Mouse (Mus musculus) midbrain, embryonic 12.5 days (tissue): Measurements from ENCODE around the gene Tssk4. TPM values are rescaled to one million over a fixed set of nuclear protein-coding genes. Genes with fewer than 3 reads are reported as not detected.

Source experiments
- ATAC-seq: fragments of 200-750 bp; cut with Nextera tagmentation; 2 replicates; pipeline ENCODE4 v1.8.0; 2017; ENCODE audit warnings: low read depth, moderate TSS enrichment, moderate library complexity; ENCODE audit not compliant: low FRiP score
- H3K27ac ChIP-seq: fragments of 300-500 bp; sonication (generic); replicated peaks from 2 replicates; pipeline ENCODE4 v1.5.1; 2016; ENCODE audit warnings: mild to moderate bottlenecking
- H3K27me3 ChIP-seq: fragments of 300-500 bp; sonication (generic); 2 replicates; pipeline ENCODE4 v1.6.1; 2016; ENCODE audit warnings: mild to moderate bottlenecking
- H3K36me3 ChIP-seq: fragments of 300-500 bp; sonication (generic); 2 replicates; pipeline ENCODE4 v1.6.1; 2016
- H3K4me1 ChIP-seq: fragments of 300-500 bp; sonication (generic); 2 replicates; pipeline ENCODE4 v1.6.1; 2016
- H3K4me2 ChIP-seq: fragments of 300-500 bp; sonication (generic); replicated peaks from 2 replicates; pipeline ENCODE4 v1.6.1; 2016; ENCODE audit warnings: mild to moderate bottlenecking, moderate library complexity
- H3K4me3 ChIP-seq: fragments of 300-500 bp; sonication (generic); 2 replicates; pipeline ENCODE4 v1.5.1; 2016; ENCODE audit warnings: mild to moderate bottlenecking
- H3K9ac ChIP-seq: fragments of 300-500 bp; sonication (generic); replicated peaks from 2 replicates; pipeline ENCODE4 v1.6.1; 2016; ENCODE audit warnings: mild to moderate bottlenecking, moderate library complexity
- H3K9me3 ChIP-seq: fragments of 300-500 bp; sonication (generic); 2 replicates; pipeline ENCODE4 v1.6.1; 2016; ENCODE audit warnings: mild to moderate bottlenecking
- WGBS: fragments of 180-500 bp; shearing (Covaris S2); methylation state at CpG from one replicate; pipeline ENCODE4 v1.1.7; 2016; 5-methylcytosine and 5-hydroxymethylcytosine counted together
- polyA plus RNA-seq: library from polyadenylated mRNA; unstranded; fragments of >200 nt; fragmentation: Nextera tagmentation; extraction: Ambion mirVana; gene quantifications from 2 replicates; pipeline ENCODE4 v1.2.1, GENCODE M21; 2016

Tssk4 gene
- polyA plus RNA-seq = 0.63 and 0.80 TPM in 2 replicates

GRCm38 (mm10) chr14:55649884-55650283 is at the start of gene Tssk4:
Gene Tssk4, plus strand, starts transcription at chr14:55650184.
- Histone ChIP-seq H3K27ac (no peak within 1 kb of the TSS), H3K9ac (no peak within 1 kb of the TSS), H3K4me3 (no peak within 1 kb of the TSS), H3K4me2 (no peak within 1 kb of the TSS), H3K4me1 (peaks cover 4% of the 10 kb centered on the region), H3K36me3 (0 out of 2 replicates have a peak, but pooled peaks cover 7% of the 10 kb centered on the region), H3K27me3 (no peaks in the 10 kb centered on the region), H3K9me3 (no peaks in the 10 kb centered on the region)
- no peak for ATAC-seq
- WGBS = 92% methylated on average over 2 of the region's 2 CpGs

GRCm38 (mm10) chr14:55603271-55603632 is 46.7 kb upstream of the Tssk4 start, which contains the start of gene Irf9:
Gene Irf9, plus strand, starts transcription at chr14:55603571.
- no peak for ATAC-seq
- Histone ChIP-seq H3K4me1 (peaks cover 10% of the 10 kb centered on the region; the same call in 1 of the 2 replicates), H3K27me3 (no peaks in the 10 kb centered on the region), H3K36me3 (peaks cover 81% of the 10 kb centered on the region), H3K9me3 (no peaks in the 10 kb centered on the region), H3K27ac (no peak within 1 kb of the TSS), H3K9ac (peak within 1 kb of the TSS; percentile 39; the same call in 1 of the 2 replicates), H3K4me2 (peak within 1 kb of the TSS; percentile 34), H3K4me3 (peak within 1 kb of the TSS; percentile 12; the same call in 1 of the 2 replicates)
- 89% methylated on average over 7 of the region's 7 CpGs for WGBS

- H3K4me1 ChIP-seq = peaks cover 10% of the 10 kb centered on the region; the same call in 1 of the 2 replicates
- no peaks in the 10 kb centered on the region for H3K9me3 ChIP-seq
- no peaks in the 10 kb centered on the region for H3K27me3 ChIP-seq
- H3K9ac ChIP-seq = peak overlapping the region; percentile 39; the same call in 1 of the 2 replicates
- 27% methylated on average over 19 of the region's 19 CpGs for whole genome bisulfite sequencing
- peak; percentile 79 for ATAC-seq
- peak overlapping the region; percentile 34 for H3K4me2 ChIP-seq
- peak overlapping the region; percentile 12; the same call in 1 of the 2 replicates for H3K4me3 ChIP-seq
- peaks cover 82% of the 10 kb centered on the region for H3K36me3 ChIP-seq
- H3K27ac ChIP-seq = no peak overlapping the region
These were observed 46.1 kb upstream of the Tssk4 start for GRCm38 (mm10) chr14:55603633-55604576.

- Histone ChIP-seq H3K9me3 (no peaks in the 10 kb centered on the region), H3K4me1 (peaks cover 10% of the 10 kb centered on the region; the same call in 1 of the 2 replicates), H3K4me2 (no peak overlapping the region), H3K4me3 (no peak overlapping the region), H3K9ac (no peak overlapping the region), H3K36me3 (peaks cover 79% of the 10 kb centered on the region), H3K27ac (no peak overlapping the region), H3K27me3 (no peaks in the 10 kb centered on the region)
- no peak for ATAC-seq
- WGBS = 93% methylated on average over 11 of the region's 11 CpGs
These were observed 45.2 kb upstream of the Tssk4 start for GRCm38 (mm10) chr14:55604823-55605222.

GRCm38 (mm10) chr14:55605743-55606459 is 44.1 kb upstream of the Tssk4 start:
- Histone ChIP-seq H3K4me2 (no peak overlapping the region), H3K9me3 (no peaks in the 10 kb centered on the region), H3K9ac (no peak overlapping the region), H3K4me1 (peaks cover 10% of the 10 kb centered on the region; the same call in 1 of the 2 replicates), H3K27ac (no peak overlapping the region), H3K36me3 (peaks cover 68% of the 10 kb centered on the region), H3K27me3 (no peaks in the 10 kb centered on the region), H3K4me3 (no peak overlapping the region)
- no peak for ATAC-seq
- WGBS = 95% methylated on average over 16 of the region's 16 CpGs

- Histone ChIP-seq H3K4me3 (no peak overlapping the region), H3K36me3 (peaks cover 44% of the 10 kb centered on the region), H3K4me1 (peaks cover 10% of the 10 kb centered on the region; the same call in 1 of the 2 replicates), H3K27me3 (no peaks in the 10 kb centered on the region), H3K4me2 (no peak overlapping the region), H3K27ac (no peak overlapping the region), H3K9ac (no peak overlapping the region), H3K9me3 (no peaks in the 10 kb centered on the region)
- 97% methylated on average over 6 of the region's 6 CpGs for WGBS
- ATAC-seq = no peak
These were observed 41.6 kb upstream of the Tssk4 start for GRCm38 (mm10) chr14:55608339-55608738.

- 78% methylated on average over 6 of the region's 6 CpGs for WGBS
- no peak overlapping the region for H3K9ac ChIP-seq
- 0 out of 2 replicates have a peak, but pooled peaks cover 5% of the 10 kb centered on the region for H3K4me1 ChIP-seq
- H3K9me3 ChIP-seq = no peaks in the 10 kb centered on the region
- no peak for ATAC-seq
- H3K27ac ChIP-seq = no peak overlapping the region
- no peak overlapping the region for H3K4me3 ChIP-seq
- H3K4me2 ChIP-seq = no peak overlapping the region
- H3K36me3 ChIP-seq = peaks cover 12% of the 10 kb centered on the region
- H3K27me3 ChIP-seq = peaks cover 6% of the 10 kb centered on the region
These were observed 36.6 kb upstream of the Tssk4 start for GRCm38 (mm10) chr14:55613346-55613745.

- no peak for ATAC-seq
- Histone ChIP-seq H3K9ac (no peak overlapping the region), H3K4me3 (no peak overlapping the region), H3K9me3 (no peaks in the 10 kb centered on the region), H3K36me3 (no peaks in the 10 kb centered on the region), H3K4me2 (no peak overlapping the region), H3K27me3 (peaks cover 9% of the 10 kb centered on the region), H3K4me1 (0 out of 2 replicates have a peak, but pooled peaks cover 9% of the 10 kb centered on the region), H3K27ac (no peak overlapping the region)
- WGBS = 87% methylated on average over 7 of the region's 7 CpGs
These were observed 35.3 kb upstream of the Tssk4 start for GRCm38 (mm10) chr14:55614565-55615178.

- 0 out of 2 replicates have a peak, but pooled peaks cover 9% of the 10 kb centered on the region for H3K4me1 ChIP-seq
- WGBS = 52% methylated on average over 2 of the region's 2 CpGs
These were observed 34.1 kb upstream of the Tssk4 start for GRCm38 (mm10) chr14:55615876-55616275.

GRCm38 (mm10) chr14:55616844-55617243 is 33.1 kb upstream of the Tssk4 start:
- 63% methylated on average over 2 of the region's 2 CpGs for WGBS

More at GRCm38 (mm10) chr14:55615876-55616275, 34.1 kb upstream of the Tssk4 start:
- Histone ChIP-seq H3K4me3 (no peak overlapping the region), H3K27ac (no peak overlapping the region), H3K4me2 (no peak overlapping the region), H3K36me3 (no peaks in the 10 kb centered on the region), H3K27me3 (peaks cover 9% of the 10 kb centered on the region), H3K9ac (no peak overlapping the region), H3K9me3 (no peaks in the 10 kb centered on the region)
- ATAC-seq = no peak

GRCm38 (mm10) chr14:55617822-55618221 is 32.2 kb upstream of the Tssk4 start, which contains the start of gene Rec8:
Gene Rec8, plus strand, starts transcription at chr14:55618037.
- Histone ChIP-seq H3K9me3 (no peaks in the 10 kb centered on the region), H3K4me3 (peak within 1 kb of the TSS; percentile 19), H3K36me3 (no peaks in the 10 kb centered on the region), H3K27me3 (peaks cover 9% of the 10 kb centered on the region), H3K27ac (no peak within 1 kb of the TSS), H3K4me2 (peak within 1 kb of the TSS; percentile 30), H3K9ac (no peak within 1 kb of the TSS), H3K4me1 (0 out of 2 replicates have a peak, but pooled peaks cover 9% of the 10 kb centered on the region)
- 25% methylated on average over 21 of the region's 21 CpGs for WGBS
- peak; percentile 54; the same call in 1 of the 2 replicates for ATAC-seq

More at GRCm38 (mm10) chr14:55616844-55617243, 33.1 kb upstream of the Tssk4 start:
- Histone ChIP-seq H3K27ac (no peak overlapping the region), H3K4me3 (no peak overlapping the region), H3K4me2 (no peak overlapping the region), H3K4me1 (0 out of 2 replicates have a peak, but pooled peaks cover 9% of the 10 kb centered on the region), H3K27me3 (peaks cover 9% of the 10 kb centered on the region), H3K9me3 (no peaks in the 10 kb centered on the region), H3K36me3 (no peaks in the 10 kb centered on the region), H3K9ac (no peak overlapping the region)
- ATAC-seq = no peak
